Mouse (Mus musculus): ENCODE data around the gene Pacs2. TPM values are rescaled to one million over a fixed set of nuclear protein-coding genes. Genes with fewer than 3 reads are reported as not detected.

Gene Pacs2
- total RNA-seq, 4 experiments from 2014 or later = 32.6 to 36.9 (median 36.3) TPM

DNA sequence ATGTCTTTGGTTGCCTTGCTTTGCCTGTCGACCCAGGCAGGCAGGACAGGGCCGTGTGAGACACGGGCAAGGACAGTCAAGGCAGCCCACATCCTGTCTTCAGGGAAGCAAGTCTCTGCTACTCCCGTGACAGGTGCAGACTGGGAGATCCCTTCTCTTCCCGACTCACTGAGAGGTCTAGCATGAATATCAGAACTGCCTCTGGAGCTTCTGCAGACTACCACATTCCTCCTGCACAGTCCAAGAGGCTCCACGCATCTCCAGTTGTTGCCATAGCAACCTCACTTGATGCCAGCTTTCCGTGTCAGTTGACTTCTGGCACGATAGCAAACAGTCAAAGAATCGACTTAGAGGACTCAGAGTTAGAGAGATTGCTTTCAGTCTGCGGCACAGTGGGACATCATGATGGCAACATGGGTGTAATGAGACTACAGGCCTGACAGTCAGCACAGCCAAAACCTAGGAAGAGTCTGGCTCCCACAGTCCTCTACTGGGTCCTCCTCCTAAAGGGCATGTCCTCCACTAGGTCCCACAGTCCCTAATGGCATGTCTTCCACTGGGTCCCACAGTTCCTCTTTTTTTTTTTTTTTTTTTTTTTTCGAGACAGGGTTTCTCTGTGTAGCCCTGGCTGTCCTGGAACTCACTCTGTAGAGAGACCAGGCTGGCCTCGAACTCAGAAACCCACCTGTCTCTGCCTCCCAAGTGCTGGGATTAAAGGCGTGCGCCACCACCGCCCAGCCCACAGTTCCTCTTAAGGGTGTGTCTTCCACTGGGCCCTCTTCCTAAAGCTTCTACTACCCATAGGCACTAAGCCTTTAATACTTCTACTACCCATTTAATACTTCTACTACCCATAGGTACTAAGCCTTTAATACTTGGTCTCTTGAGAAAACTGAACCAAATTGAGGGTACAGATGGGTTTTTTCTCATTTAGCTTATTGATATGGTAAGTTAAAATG, 27.5 kb downstream of the Pacs2 start:
- DNase-seq (ENCODE audit: low spot score in 2 of 2) = peak; percentile 30 to 34

- DNase-seq (ENCODE audit: low spot score in 2 of 2) = no peak
Measured at GRCm38 (mm10) chr12:113042543-113042942, 28.2 kb downstream of the Pacs2 start.

DNA sequence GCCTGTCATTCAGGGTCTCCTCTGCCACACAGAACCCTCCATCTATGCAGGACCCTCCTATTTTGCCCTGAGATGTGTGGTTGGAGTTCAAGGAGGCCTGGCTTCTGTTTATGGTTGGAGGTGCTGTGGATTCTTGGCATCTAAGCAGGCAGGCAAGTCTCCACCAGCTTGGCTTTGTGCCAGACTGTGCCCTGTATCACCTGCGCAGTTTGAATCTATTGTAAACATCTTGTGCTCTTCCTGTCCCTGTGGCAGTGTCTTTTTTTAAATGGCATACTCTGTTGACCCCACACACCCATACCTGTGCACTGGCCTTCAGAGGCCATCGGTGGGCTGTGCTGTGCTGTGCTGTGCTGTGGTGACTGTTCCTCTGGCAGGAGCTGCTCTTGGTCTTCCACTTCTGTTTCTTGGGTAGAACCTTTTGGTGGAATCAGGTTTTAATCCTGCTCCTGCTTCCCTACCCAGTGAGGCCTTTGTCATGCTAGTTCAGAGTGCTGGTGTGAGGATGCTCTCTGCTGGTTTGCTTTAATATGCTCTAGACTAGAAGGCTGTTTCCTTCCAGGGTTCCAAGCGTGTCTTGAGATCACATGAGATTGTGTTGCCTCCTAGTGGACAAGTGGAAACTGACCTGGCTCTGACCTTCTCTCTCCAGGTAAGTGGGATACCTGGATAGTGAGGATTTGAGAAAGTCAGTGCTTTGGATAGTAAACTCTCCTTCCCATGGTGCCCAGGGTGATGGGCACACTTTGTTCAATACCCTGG, 30.8 kb downstream of the Pacs2 start:
- no peak for DNase-seq (ENCODE audit: low spot score in 2 of 2)

GRCm38 (mm10) chr12:113046861-113047260, 32.6 kb downstream of the Pacs2 start:
- no peak for DNase-seq (ENCODE audit: low spot score in 2 of 2)

- DNase-seq (ENCODE audit: low spot score in 2 of 2) = no peak
Measured at GRCm38 (mm10) chr12:113048103-113048502, 33.8 kb downstream of the Pacs2 start.

GRCm38 (mm10) chr12:113049836-113050235, 35.5 kb downstream of the Pacs2 start:
- no peak for DNase-seq (ENCODE audit: low spot score in 2 of 2)

DNA sequence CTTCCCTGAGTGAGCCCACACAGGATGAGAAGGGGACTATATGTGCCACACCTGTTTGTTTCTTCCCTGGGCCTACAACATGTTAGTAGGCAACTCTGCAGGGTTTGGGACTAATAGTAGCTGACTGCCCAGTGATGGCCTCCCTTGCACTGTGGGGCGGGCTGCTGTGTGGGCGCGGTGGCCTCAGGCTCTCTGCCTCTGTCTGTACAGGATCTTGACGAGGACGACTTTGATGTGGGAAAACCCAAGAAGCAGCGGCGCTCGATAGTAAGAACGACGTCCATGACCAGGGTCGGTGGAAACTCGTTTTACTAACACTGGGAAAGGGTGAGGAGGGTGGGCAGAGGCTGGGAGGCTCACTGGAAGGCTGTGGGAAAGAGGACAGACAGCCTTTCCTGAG, 36.4 kb downstream of the Pacs2 start:
- DNase-seq (ENCODE audit: low spot score in 2 of 2) = no peak

- no peak for DNase-seq (ENCODE audit: low spot score in 2 of 2)
Measured at GRCm38 (mm10) chr12:113051628-113052403, 37.5 kb downstream of the Pacs2 start.

GRCm38 (mm10) chr12:113056089-113056488, 41.8 kb downstream of the Pacs2 start:
- DNase-seq (ENCODE audit: low spot score in 2 of 2) = no peak

DNA sequence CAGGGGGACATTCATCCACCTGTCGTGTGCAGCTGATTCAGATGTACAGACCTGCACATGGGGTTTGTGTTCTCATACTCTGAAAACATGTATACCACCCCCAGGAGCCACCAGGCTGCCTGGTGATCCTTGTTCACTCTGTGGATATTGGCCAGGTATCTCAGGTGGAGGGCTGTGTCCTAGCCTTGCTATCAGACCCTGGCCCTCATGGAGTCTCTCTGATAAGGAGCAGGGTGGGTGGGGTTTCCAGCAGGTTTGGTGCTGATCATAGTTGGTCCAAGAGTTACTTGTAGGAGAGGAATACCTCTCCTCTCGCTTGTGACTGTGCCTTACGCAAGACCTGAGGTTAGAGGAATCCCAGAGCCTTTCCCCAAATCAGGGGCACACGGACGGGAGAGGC, 45.9 kb downstream of the Pacs2 start:
- no peak for DNase-seq (ENCODE audit: low spot score in 2 of 2)

DNA sequence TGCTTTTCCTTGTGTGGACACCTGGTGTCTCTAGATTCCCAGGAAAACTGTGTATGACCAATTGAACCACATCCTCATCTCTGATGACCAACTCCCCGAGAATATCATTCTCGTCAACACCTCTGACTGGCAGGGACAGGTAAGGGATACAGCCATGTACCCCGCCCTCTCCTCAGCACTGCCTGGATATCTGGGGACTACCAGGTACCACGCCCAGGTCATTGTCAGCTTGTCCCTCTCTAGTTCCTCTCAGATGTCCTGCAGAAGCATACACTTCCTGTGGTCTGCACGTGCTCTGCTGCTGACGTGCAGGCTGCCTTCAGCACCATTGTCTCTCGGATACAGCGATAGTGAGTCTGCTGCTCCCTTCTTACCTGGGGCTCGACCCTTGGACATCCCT, 47.3 kb downstream of the Pacs2 start:
- no peak for DNase-seq (ENCODE audit: low spot score in 2 of 2)

DNA sequence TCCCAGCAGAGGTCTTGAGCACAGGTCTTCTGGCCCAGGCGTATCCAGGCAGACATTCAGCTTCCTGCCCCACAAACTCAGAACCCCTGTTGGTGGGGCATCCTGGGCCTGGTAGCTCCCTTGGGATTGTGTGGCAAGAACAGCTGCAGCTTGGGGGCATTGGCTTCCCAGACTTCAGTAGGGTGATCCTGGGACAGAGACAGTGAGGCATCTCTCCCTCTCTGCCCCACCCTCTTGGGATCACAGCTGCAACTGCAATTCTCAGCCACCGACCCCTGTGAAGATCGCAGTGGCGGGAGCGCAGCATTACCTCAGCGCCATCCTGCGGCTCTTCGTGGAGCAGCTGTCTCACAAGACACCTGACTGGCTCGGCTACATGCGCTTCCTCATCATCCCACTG, 47.9 kb downstream of the Pacs2 start:
- no peak for DNase-seq (ENCODE audit: low spot score in 2 of 2)

- DNase-seq (ENCODE audit: low spot score in 2 of 2) = no peak
Measured at GRCm38 (mm10) chr12:113063700-113064099, 49.4 kb downstream of the Pacs2 start.

GRCm38 (mm10) chr12:113068002-113068401, 53.7 kb downstream of the Pacs2 start:
- no peak for DNase-seq (ENCODE audit: low spot score in 2 of 2)

GRCm38 (mm10) chr12:113069389-113069788, 55.1 kb downstream of the Pacs2 start:
- DNase-seq (ENCODE audit: low spot score in 2 of 2) = no peak

- no peak for DNase-seq (ENCODE audit: low spot score in 2 of 2)
Measured at GRCm38 (mm10) chr12:113071321-113071720, 57.0 kb downstream of the Pacs2 start.

DNA sequence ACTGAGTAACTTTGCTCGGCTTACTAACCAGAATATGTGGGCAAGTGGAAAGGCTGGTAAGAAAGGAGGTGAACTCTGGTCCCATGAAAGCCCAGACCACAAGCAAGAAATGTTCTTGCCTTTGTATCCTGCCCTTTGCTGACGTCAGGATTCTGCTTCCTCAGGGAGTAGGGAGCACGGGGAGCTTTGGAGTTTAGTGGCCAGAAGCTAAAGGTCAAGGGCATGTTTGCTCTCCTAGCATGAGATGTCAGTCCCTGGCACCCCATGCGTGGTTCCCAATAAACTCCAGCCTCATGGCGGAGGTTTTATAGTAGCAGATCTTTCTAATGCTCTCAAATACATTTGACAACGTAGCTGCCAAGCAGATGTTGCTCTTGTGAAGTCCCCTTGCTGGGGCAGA, 57.5 kb downstream of the Pacs2 start:
- no peak for DNase-seq (ENCODE audit: low spot score in 2 of 2)

DNA sequence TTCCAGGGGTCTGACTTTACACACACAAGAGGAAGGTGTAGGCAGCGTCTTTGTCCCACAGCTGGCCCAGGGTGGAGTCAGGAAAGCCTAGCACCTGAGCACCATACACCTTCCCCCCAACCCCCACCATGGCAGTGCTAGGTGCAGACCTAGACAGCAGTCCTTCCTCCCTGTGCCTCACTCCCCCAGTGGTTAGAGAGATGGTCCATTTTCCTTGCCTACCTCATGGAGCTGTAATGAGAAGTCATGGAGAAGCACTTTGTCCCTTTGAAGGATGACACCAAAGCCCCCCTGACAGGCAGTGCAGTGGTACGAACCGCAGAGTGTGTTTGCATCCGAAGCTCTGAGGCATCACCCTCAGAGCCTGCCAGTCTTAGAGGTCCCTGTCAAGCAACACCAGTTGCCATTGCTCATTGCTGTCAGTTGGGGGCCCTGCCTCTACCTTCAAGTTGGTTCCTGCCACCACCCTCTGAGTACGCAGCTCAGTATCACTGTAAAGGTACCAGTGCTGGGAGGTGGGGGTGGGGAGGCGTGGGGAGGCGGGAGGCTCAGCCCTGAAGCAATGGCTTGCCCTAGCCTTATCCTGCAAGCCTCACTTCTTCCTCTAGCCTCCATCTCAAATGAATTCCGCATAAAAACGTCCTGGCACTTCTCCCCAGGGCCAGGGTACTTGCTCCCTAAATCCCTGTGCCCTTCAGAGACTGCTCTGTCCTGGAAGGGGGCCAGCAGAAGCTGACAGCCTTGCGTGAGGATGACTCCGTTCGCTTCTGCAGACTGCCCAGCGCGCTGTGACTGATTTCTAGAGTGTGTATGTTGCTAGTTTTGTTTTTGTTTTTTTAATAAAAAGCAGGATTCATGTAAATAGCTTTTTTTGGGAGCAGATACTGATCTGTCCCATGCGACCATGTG, 59.4 kb downstream of the Pacs2 start:
- no peak for DNase-seq (ENCODE audit: low spot score in 2 of 2)

DNA sequence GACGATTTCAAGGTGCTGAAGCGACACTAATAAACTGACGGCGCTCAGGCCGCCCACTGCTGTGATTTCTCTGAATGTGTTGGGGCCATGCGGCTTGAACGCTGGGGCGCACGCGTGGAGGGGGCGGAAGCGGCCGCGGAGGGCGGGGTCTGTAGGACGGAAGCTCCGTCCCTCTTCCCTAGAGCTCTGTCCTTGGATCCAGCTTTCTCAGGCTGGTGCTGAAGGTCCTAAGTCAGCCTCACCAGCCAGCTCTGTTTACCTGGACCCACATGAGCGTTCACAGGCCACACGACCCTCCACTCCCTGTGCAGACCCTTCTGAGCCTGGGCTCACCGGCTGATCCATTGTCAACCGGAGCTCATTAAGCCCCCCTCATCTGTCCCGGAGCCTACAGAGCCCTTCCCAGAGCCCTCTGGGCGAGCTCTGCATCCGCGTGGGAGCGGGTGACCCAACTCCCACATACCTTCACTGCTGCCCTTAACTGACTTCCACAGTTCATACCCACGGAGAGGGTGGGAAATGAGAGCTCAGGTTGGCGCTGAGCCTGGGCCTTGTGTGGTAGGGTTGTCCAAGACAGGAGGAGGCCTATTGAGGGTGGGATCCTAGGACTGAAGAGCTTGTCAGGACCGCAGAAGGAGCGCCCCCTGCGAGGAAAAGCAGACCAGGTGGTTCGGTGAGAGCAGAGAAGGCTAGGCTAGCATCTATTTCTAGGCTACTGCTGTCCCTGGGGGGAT, 60.2 kb downstream of the Pacs2 start, which contains the start of gene Tex22:
Gene Tex22, plus strand, starts transcription at position 174 of the 734 bp plus-strand sequence.
- DNase-seq (ENCODE audit: low spot score in 2 of 2) = peak; percentile 78 to 81

GRCm38 (mm10) chr12:113075063-113075454, 60.8 kb downstream of the Pacs2 start:
- DNase-seq (ENCODE audit: low spot score in 2 of 2) = peak; percentile 56 to 70

Data from gastrocnemius, adult 8-10 months (tissue).